Mouse (Mus musculus): ENCODE measurements around the gene Mtfp1.
"Not testable (repeated sequence)": the region's sequence is repeated elsewhere in the genome, so short reads cannot be mapped to it uniquely, and the experiment has no call there.

Gene Mtfp1

GRCm38 (mm10) chr11:4095171-4096053 lies at the start of gene Mtfp1:
TSS of gene Mtfp1 (minus strand) at chr11:4095445.
- peak in 1 of 2 experiments; percentile 42 for DNase-seq (ENCODE audit: low spot score in 2 of 2)

GRCm38 (mm10) chr11:4143281-4144062 lies 48.2 kb upstream of the Mtfp1 start:
- peak in 1 of 2 experiments; percentile 68 for DNase-seq (ENCODE audit: low spot score in 2 of 2)

GRCm38 (mm10) chr11:4142352-4142751 lies 47.1 kb upstream of the Mtfp1 start:
- DNase-seq (ENCODE audit: low spot score in 2 of 2), result no peak

GRCm38 (mm10) chr11:4141505-4141904 lies 46.3 kb upstream of the Mtfp1 start:
- DNase-seq (ENCODE audit: low spot score in 2 of 2), result no peak

- no peak for DNase-seq (ENCODE audit: low spot score in 2 of 2)
Observed at GRCm38 (mm10) chr11:4138964-4139363, 43.7 kb upstream of the Mtfp1 start.

GRCm38 (mm10) chr11:4134986-4135935 lies 40.0 kb upstream of the Mtfp1 start, which contains the start of gene Rnf215:
TSS of gene Rnf215 (plus strand) at chr11:4135202.
- DNase-seq (ENCODE audit: low spot score in 2 of 2), result peak; percentile 84 to 90

- no peak for DNase-seq (ENCODE audit: low spot score in 2 of 2)
Observed at GRCm38 (mm10) chr11:4134400-4134799, 39.2 kb upstream of the Mtfp1 start.

GRCm38 (mm10) chr11:4133450-4133849 lies 38.2 kb upstream of the Mtfp1 start:
- no peak for DNase-seq (ENCODE audit: low spot score in 2 of 2)

- not testable (repeated sequence) for DNase-seq (ENCODE audit: low spot score in 2 of 2)
Observed at GRCm38 (mm10) chr11:4128461-4128860, 33.2 kb upstream of the Mtfp1 start.

- no peak for DNase-seq (ENCODE audit: low spot score in 2 of 2)
Observed at GRCm38 (mm10) chr11:4127059-4127458, 31.8 kb upstream of the Mtfp1 start.

- DNase-seq (ENCODE audit: low spot score in 2 of 2), result no peak
Observed at GRCm38 (mm10) chr11:4123922-4124321, 28.7 kb upstream of the Mtfp1 start.

GRCm38 (mm10) chr11:4122742-4123579 lies 27.7 kb upstream of the Mtfp1 start, which contains the start of gene Sec14l2:
TSS of gene Sec14l2 (minus strand) at chr11:4123415.
- no peak for DNase-seq (ENCODE audit: low spot score in 2 of 2)

GRCm38 (mm10) chr11:4122226-4122625 lies 27.0 kb upstream of the Mtfp1 start:
- DNase-seq (ENCODE audit: low spot score in 2 of 2), result no peak

GRCm38 (mm10) chr11:4121691-4122090 lies 26.4 kb upstream of the Mtfp1 start:
- DNase-seq (ENCODE audit: low spot score in 2 of 2), result no peak

GRCm38 (mm10) chr11:4119635-4120034 lies 24.4 kb upstream of the Mtfp1 start:
- DNase-seq (ENCODE audit: low spot score in 2 of 2), result no peak

- peak; percentile 38 to 68 for DNase-seq (ENCODE audit: low spot score in 2 of 2)
Observed at GRCm38 (mm10) chr11:4118081-4118921, 23.1 kb upstream of the Mtfp1 start.

- DNase-seq (ENCODE audit: low spot score in 2 of 2), result no peak
Observed at GRCm38 (mm10) chr11:4117372-4118071, 22.3 kb upstream of the Mtfp1 start.

GRCm38 (mm10) chr11:4116458-4117141 lies 21.4 kb upstream of the Mtfp1 start:
- no peak for DNase-seq (ENCODE audit: low spot score in 2 of 2)
